Mouse (Mus musculus) lung, adult 2 months (tissue): ENCODE results near the gene Rfx2.

Experiments used
- CTCF ChIP-seq: fragments of 200-500 bp; IDR thresholded peaks from 2 replicates; pipeline ENCODE4 v1.5.1; 2011; ENCODE audit warnings: mild to moderate bottlenecking, low read length, control low read depth; ENCODE audit not compliant: insufficient read depth
- POLR2A ChIP-seq: fragments of 200-500 bp; IDR thresholded peaks from 2 replicates; pipeline ENCODE4 v1.6.1; 2011; ENCODE audit warnings: low read depth, mild to moderate bottlenecking, control low read depth, low read length, borderline replicate concordance; ENCODE audit errors: extremely low read depth

DNA sequence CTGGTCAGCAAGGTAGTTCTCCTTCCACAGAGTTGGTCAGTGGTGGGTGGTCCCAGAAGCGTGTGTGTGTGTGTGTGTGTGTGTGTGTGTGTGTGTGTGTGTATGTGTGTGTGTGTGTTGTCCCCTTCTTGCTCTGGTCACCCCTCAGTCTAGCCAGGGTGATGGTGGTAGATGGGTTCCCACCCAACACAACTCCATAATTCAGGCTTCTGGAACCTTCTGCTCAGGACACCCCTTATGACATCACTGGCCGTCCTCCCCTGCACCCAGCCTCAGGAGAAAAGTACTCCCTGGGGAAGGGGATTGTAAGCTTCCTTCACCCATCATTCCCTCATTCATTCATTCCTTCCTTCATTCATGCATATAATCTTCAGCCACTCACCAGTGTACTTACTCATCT is 43.4 kb upstream of the Rfx2 start, which contains the start of gene Acsbg2:
- TF ChIP-seq CTCF (no peak), POLR2A (no peak)
